Mouse (Mus musculus) spleen, adult 2 months (tissue): Measurements from ENCODE around the gene Gm5105.

ENCODE experiments used
- CTCF ChIP-seq: fragments of 200-500 bp; IDR thresholded peaks from 2 replicates; pipeline ENCODE4 v1.5.1; 2011; ENCODE audit warnings: mild to moderate bottlenecking, inconsistent platforms; ENCODE audit not compliant: insufficient read depth, insufficient read length, insufficient replicate concordance; ENCODE audit errors: extremely low read depth
- POLR2A ChIP-seq: fragments of 200-500 bp; IDR thresholded peaks from 2 replicates; pipeline ENCODE4 v1.6.1; 2011; ENCODE audit warnings: low read depth, low read length, inconsistent platforms

GRCm38 (mm10) chr3:138001865-138002264 lies 65.3 kb downstream of the Gm5105 start:
- no peak for TF ChIP-seq CTCF
- TF ChIP-seq POLR2A: no peak
